Mouse (Mus musculus) frontal cortex, postnatal 14 days (tissue): ENCODE measurements around the gene Dnaaf3.
A peak's percentile ranks its signal among the peaks of the same experiment; 100 is the strongest.

ENCODE experiments used
- DNase-seq, 2 experiments: peaks; one replicate each; pipeline ENCODE4 v3.0.0; 2022; ENCODE audit warnings: low spot score in 2 of 2

The Dnaaf3 gene

DNA sequence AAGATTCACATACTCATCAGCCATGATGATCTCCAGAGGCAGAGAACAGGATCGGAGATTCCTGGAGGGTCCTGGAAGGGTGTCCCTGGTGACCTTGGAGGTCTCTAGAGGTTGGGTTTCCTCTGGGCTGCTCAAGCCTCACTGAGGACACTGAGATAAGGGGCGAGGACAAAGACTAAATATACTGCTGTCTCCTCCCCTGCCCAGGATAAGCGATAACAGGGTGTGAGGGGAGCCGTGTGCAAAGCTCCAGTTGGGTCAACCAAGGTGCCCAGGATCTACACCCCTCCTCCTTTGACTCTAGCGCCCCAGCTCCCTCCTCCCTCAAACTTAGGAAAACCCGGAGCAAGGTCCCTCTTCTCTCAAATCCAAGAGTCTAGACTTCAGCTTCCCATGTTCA is 10.0 kb downstream of the Dnaaf3 start:
- DNase-seq, result no peak

DNA sequence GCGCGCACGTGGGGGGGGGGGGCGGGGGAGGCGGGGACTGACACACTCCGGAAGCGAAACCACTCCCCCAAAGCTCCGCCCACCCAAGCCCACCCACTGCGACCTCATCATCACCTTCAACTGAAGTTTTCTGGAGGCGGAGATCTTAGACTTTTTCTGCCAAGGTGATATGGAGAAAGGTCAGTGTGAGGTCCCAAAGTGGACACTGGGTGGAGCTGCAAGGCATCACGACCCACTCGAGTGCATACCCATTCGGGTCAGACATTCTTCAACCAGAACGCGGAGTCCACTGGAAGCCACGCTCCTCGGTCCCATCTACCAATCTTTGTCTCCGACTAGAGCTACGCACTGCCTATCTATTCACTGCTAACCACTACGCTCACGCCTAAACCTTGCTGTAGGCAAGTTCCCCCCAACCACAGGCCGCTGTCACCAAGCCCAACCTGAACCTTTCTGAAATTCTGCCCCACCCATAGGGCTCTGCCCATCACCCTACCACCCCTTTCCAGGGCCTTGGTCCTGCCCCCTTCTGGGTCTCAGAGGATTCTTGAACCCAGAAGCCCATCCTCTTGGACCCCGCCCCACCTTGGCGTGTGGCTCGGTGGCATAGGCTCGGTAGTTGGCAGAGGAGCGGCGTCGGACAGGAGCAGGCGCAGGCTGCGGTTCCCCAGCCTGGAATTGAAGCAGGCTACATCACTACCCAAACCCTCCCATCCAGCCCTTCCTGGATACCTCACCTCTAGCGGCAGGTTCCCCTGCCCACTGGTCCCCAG is 10.8 kb downstream of the Dnaaf3 start:
- no peak for DNase-seq

DNA sequence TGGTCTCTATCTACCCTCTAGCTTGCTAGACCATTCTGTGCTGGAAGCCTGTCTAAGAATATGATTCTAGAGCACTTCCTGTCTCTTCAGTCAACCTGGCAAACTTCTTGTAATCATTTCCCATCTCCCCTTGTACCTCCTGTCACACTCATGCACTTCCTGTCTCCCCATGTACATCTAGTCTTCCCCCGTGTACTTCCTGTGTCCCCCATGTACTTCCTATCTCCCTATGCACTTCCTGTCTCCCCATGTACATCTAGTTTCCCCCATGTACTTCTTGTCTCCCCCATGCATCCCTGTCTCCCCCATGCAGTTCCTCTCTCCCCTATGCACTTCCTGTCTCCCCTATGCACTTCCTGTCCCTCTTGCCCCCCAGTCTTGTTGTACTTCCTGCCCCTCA is 13.8 kb downstream of the Dnaaf3 start:
- DNase-seq, result no peak

- DNase-seq, result no peak
These were observed 15.8 kb downstream of the Dnaaf3 start, which contains the start of gene Tnnt1 for GRCm38 (mm10) chr7:4516332-4517050. Gene Tnnt1, minus strand, starts transcription at chr7:4516382.

DNA sequence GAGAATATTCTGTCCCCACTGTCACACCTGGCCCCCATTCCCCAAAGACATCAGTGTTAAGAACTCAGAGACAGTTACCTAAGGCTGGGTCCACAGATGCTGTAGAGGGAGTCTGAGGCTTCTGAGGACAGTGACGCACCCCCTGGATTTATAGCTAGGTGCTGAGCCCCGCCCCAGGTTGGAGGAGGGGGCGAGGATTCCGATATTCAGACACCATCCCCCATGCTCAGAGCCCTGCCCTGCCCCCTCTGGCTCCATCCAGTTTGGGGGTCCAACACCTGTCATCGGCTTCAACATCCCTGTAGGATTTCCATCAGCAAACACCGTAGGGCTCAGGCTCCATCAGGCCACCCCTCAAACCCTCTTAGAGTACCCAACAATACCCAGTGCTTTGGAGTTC is 16.4 kb downstream of the Dnaaf3 start:
- DNase-seq, result no peak

- no peak for DNase-seq
These were observed 18.2 kb downstream of the Dnaaf3 start for GRCm38 (mm10) chr7:4513829-4514712.

GRCm38 (mm10) chr7:4513236-4513635 is 19.0 kb downstream of the Dnaaf3 start:
- no peak for DNase-seq

DNA sequence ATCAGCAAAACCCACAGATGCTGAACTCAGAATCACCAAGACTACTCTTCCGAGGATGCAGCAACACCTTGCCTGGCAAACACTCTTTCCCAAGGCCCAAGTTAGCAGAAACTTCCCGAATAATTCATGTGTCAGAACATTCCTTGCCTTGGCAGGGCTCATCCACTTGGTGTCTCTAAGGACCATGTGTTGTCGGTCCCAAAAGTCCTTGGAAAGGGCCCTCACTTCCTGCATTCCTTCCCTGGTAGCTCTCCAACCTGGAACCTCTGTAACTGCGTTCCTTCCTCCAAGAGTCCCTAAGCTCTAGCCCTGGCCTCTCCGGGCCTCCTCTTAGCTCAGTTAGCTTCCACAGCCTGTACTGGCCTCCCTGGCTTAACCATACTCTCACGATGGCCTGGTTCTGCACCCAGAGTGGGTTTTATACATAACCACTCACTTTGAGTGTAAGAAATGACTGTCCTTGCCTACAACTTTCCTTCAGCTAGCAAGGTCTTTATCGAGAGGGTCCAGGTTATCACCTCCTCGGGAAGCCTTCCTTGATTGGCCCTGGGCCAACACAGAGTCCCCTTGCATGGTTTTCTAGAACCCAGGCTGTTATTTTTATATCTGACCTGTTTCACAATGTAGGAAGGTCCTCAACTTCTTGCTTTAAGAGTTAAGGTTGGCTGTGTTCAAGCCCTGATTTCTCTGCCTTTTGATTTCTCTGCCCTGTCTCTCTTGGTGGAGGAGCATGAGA is 20.6 kb downstream of the Dnaaf3 start:
- DNase-seq, result no peak

GRCm38 (mm10) chr7:4509863-4510608 is 22.2 kb downstream of the Dnaaf3 start:
- no peak for DNase-seq

GRCm38 (mm10) chr7:4508739-4509116 is 23.5 kb downstream of the Dnaaf3 start:
- DNase-seq, result no peak

GRCm38 (mm10) chr7:4508062-4508738 is 24.1 kb downstream of the Dnaaf3 start:
- DNase-seq, result no peak

GRCm38 (mm10) chr7:4507220-4507619 is 25.0 kb downstream of the Dnaaf3 start:
- DNase-seq, result no peak

DNA sequence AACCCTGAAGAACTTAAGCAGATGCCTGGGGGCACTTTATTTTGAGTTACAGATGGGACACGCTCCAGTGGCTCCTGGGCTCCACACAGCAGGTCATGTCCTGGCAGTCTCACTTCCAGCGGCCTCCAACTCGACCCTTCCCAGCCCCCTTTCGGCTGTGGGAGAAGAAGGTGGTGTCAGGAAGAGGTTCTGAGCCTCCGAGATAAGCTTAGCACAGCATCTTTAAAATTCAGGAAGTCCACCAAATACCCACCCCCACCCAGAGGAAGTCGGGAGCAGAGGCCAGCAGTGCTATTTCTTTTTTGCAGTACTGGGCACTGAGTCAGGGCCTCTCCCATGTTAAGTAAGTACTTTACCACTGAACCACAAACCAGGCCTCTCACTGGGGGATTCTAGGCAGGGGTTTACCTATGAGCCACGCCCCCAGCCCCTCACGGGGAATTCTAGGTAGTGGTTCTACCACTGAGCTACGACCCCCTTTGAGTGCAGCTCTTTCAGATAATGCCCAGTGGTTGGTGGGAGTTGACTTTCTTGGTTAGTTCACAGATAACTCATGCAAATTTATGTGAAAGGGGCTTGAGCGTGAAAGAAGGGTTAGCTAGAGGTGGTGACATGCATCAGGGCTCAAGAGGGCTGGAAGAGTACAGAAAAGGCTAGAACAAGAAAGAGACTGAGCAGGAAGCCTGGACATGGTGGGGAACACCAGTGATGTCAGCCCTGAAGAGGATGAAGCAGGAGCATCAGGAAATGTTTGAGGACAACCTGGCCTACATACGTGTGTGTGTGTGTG is 27.4 kb downstream of the Dnaaf3 start:
- no peak for DNase-seq

- DNase-seq, result no peak
These were observed 28.4 kb downstream of the Dnaaf3 start for GRCm38 (mm10) chr7:4503858-4504257.

- no peak for DNase-seq
These were observed 29.2 kb downstream of the Dnaaf3 start for GRCm38 (mm10) chr7:4503100-4503499.

DNA sequence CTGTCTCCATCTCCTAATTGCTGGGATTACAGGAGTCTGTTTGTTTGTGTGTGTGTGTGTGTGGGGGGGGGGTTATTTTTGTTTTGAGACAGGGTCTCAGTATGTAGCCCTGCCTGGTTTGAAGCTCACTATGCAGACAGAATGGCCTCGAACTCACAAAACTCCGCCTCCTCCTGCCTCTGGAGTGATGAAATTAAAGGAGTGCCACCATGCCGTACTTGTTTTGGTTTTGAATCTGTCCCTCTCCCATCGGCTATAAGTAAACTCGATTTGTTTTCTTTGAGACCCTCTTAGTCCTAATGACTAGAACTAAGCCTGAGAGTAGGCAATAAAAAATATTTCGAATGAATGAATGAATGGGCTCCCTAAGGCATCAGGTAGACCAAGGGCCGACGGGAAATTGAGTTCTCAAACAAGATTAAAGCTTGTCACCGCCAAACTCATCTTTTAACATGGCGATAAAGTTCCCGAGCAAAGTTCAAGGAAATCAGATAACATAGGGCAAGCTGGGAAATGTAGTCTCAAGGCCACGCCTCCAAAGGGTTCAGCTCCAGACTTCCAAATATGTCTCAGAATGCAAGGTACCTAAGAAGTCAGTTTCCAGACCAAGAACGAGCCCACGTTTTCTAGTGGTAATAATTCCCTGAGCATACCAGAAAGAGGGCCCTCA is 29.7 kb downstream of the Dnaaf3 start:
- peak in 1 of 2 experiments; percentile 37 for DNase-seq

DNA sequence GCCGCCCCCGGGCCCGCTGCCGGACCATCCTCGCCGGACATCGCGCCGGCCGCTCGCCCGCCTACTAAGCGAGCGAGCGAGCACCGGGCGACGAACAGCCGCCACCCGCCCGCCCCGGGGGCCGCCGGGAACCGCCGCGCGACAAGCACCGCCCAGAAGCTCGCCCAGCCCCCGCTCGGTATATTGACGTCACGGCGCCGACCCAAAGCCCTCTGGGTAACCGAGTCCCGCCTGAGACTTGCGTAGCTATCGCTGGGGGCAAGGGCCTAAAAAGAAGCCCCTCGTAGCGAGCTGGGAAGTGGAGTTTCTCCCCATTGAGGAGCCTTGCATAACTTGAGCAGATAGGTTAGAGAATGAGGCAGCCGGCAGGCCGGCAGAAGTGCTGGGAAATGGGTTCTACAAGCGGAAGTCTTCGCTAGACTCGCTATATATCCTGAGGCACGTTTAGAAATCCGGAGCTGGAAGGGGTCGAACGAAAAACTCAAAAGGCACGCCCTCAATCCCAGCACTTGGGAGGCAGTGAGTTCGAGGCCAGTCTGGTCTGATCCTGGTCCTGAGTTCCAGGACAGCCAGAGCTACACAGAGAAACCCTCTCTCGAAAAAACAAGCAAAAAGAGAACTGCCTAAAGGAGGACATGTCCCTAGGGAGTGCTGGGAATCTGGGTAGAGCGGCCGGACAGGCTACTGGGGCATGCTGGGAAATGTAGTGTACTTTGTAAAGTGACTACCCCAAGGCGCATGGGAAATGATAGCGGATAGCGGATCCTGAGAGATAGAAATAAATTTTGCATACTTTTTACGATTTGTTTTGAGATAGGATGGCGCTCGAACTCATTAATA is 30.5 kb downstream of the Dnaaf3 start, which contains the start of gene Ppp1r12c:
TSS of gene Ppp1r12c (minus strand) at position 123 of the 840 bp plus-strand sequence.
- peak; percentile 89 to 95 for DNase-seq
